Mouse (Mus musculus) CH12.LX (cell line): ENCODE measurements around the gene Lrch1.

Experiments
- CTCF ChIP-seq, 2 experiments: IDR thresholded peaks in 1 of 2; conservative IDR thresholded peaks in 1 of 2; 2 replicates each; pipeline ENCODE4 v1.5.1; 2011 to 2012; ENCODE audit warnings: low read depth in 2 of 2, low read length in 2 of 2, improper control_type of control experiment in 1 of 2, inconsistent platforms in 1 of 2, mild to moderate bottlenecking in 1 of 2, moderate library complexity in 1 of 2
- ZC3H11A ChIP-seq: IDR thresholded peaks from 2 replicates; pipeline ENCODE4 v1.6.1; 2012; ENCODE audit warnings: low read depth, mild to moderate bottlenecking, inconsistent platforms, low read length, improper control_type of control experiment

DNA sequence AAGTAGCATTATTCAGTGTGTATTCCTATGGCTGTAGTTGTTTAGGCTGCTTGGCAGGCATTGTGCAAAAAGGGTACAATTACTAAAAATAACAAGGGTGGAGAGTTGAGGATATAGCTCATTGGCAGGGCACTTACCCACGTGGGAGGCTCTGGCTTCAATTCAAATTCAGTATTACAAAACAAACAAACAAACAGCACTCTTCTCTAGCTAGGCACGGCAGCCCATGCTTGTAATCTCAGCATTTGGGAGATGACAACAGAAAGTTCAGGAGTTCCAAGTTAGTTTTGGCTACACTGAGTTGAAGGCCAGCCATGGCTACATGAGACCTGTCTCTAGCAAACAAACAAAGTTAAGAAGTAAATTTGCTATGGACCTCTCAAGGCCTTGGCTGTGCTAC is 9.0 kb upstream of the Lrch1 start:
- no peak for TF ChIP-seq ZC3H11A
- no peak for TF ChIP-seq CTCF (conservative IDR thresholded peaks at IDR 0.05 in 1 of 2, IDR thresholded peaks at IDR 0.05 in 1 of 2; ENCODE audit: low read depth in 2 of 2, low read length in 2 of 2)
